Mouse (Mus musculus) thymus, adult 2 months (tissue): ENCODE results near the gene Nek4.

ENCODE experiments used
- CTCF ChIP-seq: fragments of 200-500 bp; IDR thresholded peaks from 2 replicates; pipeline ENCODE4 v1.5.1; 2012; ENCODE audit warnings: mild to moderate bottlenecking, control low read depth, low read length, moderate library complexity, borderline replicate concordance; ENCODE audit not compliant: control insufficient read depth, poor library complexity, insufficient read depth; ENCODE audit errors: extremely low read depth
- POLR2A ChIP-seq: fragments of 200-500 bp; IDR thresholded peaks from 2 replicates; pipeline ENCODE4 v1.6.1; 2012; ENCODE audit warnings: mild to moderate bottlenecking, low read length, control low read depth, moderate library complexity; ENCODE audit not compliant: control insufficient read depth, poor library complexity, insufficient read depth; ENCODE audit errors: extremely low read depth

GRCm38 (mm10) chr14:31004527-31004926 is 53.4 kb downstream of the Nek4 start:
- TF ChIP-seq CTCF = no peak
- no peak for TF ChIP-seq POLR2A
